Mouse (Mus musculus): ENCODE results near the gene Shld1.

The Shld1 gene

GRCm38 (mm10) chr2:132723958-132724431 lies 37.3 kb downstream of the Shld1 start:
- DNase-seq (ENCODE audit: low spot score in 2 of 2) = no peak

- DNase-seq (ENCODE audit: low spot score in 2 of 2) = no peak
Observed at GRCm38 (mm10) chr2:132724561-132724960, 37.8 kb downstream of the Shld1 start.

GRCm38 (mm10) chr2:132725376-132725905 lies 38.7 kb downstream of the Shld1 start:
- no peak for DNase-seq (ENCODE audit: low spot score in 2 of 2)

GRCm38 (mm10) chr2:132726156-132726555 lies 39.4 kb downstream of the Shld1 start:
- DNase-seq (ENCODE audit: low spot score in 2 of 2) = no peak

- no peak for DNase-seq (ENCODE audit: low spot score in 2 of 2)
Observed at GRCm38 (mm10) chr2:132732940-132733339, 46.2 kb downstream of the Shld1 start.

- DNase-seq (ENCODE audit: low spot score in 2 of 2) = no peak
Observed at GRCm38 (mm10) chr2:132733603-132734573, 47.2 kb downstream of the Shld1 start.

- no peak for DNase-seq (ENCODE audit: low spot score in 2 of 2)
Observed at GRCm38 (mm10) chr2:132738816-132739432, 52.2 kb downstream of the Shld1 start.

- DNase-seq (ENCODE audit: low spot score in 2 of 2) = peak; percentile 40 to 46
Observed at GRCm38 (mm10) chr2:132741862-132742347, 55.2 kb downstream of the Shld1 start.

GRCm38 (mm10) chr2:132744866-132745265 lies 58.1 kb downstream of the Shld1 start:
- no peak for DNase-seq (ENCODE audit: low spot score in 2 of 2)

GRCm38 (mm10) chr2:132746108-132746507 lies 59.4 kb downstream of the Shld1 start:
- no peak for DNase-seq (ENCODE audit: low spot score in 2 of 2)

GRCm38 (mm10) chr2:132750726-132751125 lies 64.0 kb downstream of the Shld1 start:
- no peak for DNase-seq (ENCODE audit: low spot score in 2 of 2)

- no peak for DNase-seq (ENCODE audit: low spot score in 2 of 2)
Observed at GRCm38 (mm10) chr2:132751141-132752066, 64.7 kb downstream of the Shld1 start.

GRCm38 (mm10) chr2:132752398-132752797 lies 65.7 kb downstream of the Shld1 start:
- no peak for DNase-seq (ENCODE audit: low spot score in 2 of 2)

- no peak for DNase-seq (ENCODE audit: low spot score in 2 of 2)
Observed at GRCm38 (mm10) chr2:132753137-132753536, 66.4 kb downstream of the Shld1 start.

- peak; percentile 28 to 53 for DNase-seq (ENCODE audit: low spot score in 2 of 2)
Observed at GRCm38 (mm10) chr2:132757911-132758310, 71.2 kb downstream of the Shld1 start.

- no peak for DNase-seq (ENCODE audit: low spot score in 2 of 2)
Observed at GRCm38 (mm10) chr2:132770822-132771221, 84.1 kb downstream of the Shld1 start.

- no peak for DNase-seq (ENCODE audit: low spot score in 2 of 2)
Observed at GRCm38 (mm10) chr2:132780978-132781377, 94.2 kb downstream of the Shld1 start, which contains the start of gene Chgb. TSS of gene Chgb (plus strand) at chr2:132781278.

- DNase-seq (ENCODE audit: low spot score in 2 of 2) = peak; percentile 68 to 80
Observed at GRCm38 (mm10) chr2:132781439-132782068, 94.8 kb downstream of the Shld1 start.

GRCm38 (mm10) chr2:132784039-132784438 lies 97.3 kb downstream of the Shld1 start:
- DNase-seq (ENCODE audit: low spot score in 2 of 2) = no peak

- DNase-seq (ENCODE audit: low spot score in 2 of 2) = no peak
Observed at GRCm38 (mm10) chr2:132793441-132794203, 106.9 kb downstream of the Shld1 start.

Data from frontal cortex, postnatal 25 days (tissue).